Mouse (Mus musculus) neural tube, embryonic 14.5 days (tissue): ENCODE results near the gene Nfatc2. TPM values are rescaled to one million over a fixed set of nuclear protein-coding genes. Genes with fewer than 3 reads are reported as not detected.

Experiments used
- ATAC-seq: fragments of 200-750 bp; cut with Nextera tagmentation; 2 replicates; pipeline ENCODE4 v1.8.0; 2017; ENCODE audit warnings: low read depth, mild to moderate bottlenecking, moderate TSS enrichment, moderate library complexity
- H3K27ac ChIP-seq: fragments of 300-500 bp; sonication (generic); 2 replicates; pipeline ENCODE4 v1.5.1; 2014; ENCODE audit warnings: low read depth, mild to moderate bottlenecking, control low read depth, low read length, moderate library complexity, mixed read lengths
- H3K27me3 ChIP-seq: fragments of 300-500 bp; sonication (generic); 2 replicates; pipeline ENCODE4 v1.6.1; 2014; ENCODE audit warnings: low read length; ENCODE audit not compliant: control insufficient read depth, insufficient read depth
- H3K36me3 ChIP-seq: fragments of 300-500 bp; sonication (generic); 2 replicates; pipeline ENCODE4 v1.6.1; 2014; ENCODE audit warnings: low read length, mixed read lengths; ENCODE audit not compliant: control insufficient read depth, insufficient read depth
- H3K4me1 ChIP-seq: fragments of 300-500 bp; sonication (generic); 2 replicates; pipeline ENCODE4 v1.6.1; 2014; ENCODE audit warnings: low read length; ENCODE audit not compliant: control insufficient read depth, insufficient read depth
- H3K4me2 ChIP-seq: fragments of 300-500 bp; sonication (generic); 2 replicates; pipeline ENCODE4 v1.6.1; 2014; ENCODE audit warnings: mild to moderate bottlenecking, low read depth, low read length, control low read depth
- H3K4me3 ChIP-seq: fragments of 300-500 bp; sonication (generic); 2 replicates; pipeline ENCODE4 v1.5.1; 2014; ENCODE audit warnings: low read depth, low read length, control low read depth, mixed read lengths
- H3K9ac ChIP-seq: fragments of 300-500 bp; sonication (generic); replicated peaks from 2 replicates; pipeline ENCODE4 v1.6.1; 2014; ENCODE audit warnings: low read depth, mild to moderate bottlenecking, control low read depth, low read length, mixed read lengths
- H3K9me3 ChIP-seq: fragments of 300-500 bp; sonication (generic); 2 replicates; pipeline ENCODE4 v1.6.1; 2016; ENCODE audit warnings: low read length; ENCODE audit not compliant: control insufficient read depth
- WGBS: fragments of 180-500 bp; shearing (Covaris S2); extraction: QIAGEN DNeasy Blood & Tissue Kit; methylation state at CpG from one replicate; pipeline ENCODE4 v1.1.7; 2014; 5-methylcytosine and 5-hydroxymethylcytosine counted together
- polyA plus RNA-seq: library from polyadenylated mRNA; unstranded; fragments of >200 nt; fragmentation: Nextera tagmentation; extraction: Ambion mirVana; gene quantifications from 2 replicates; pipeline ENCODE4 v1.2.1, GENCODE M21; 2014

Gene Nfatc2
- polyA plus RNA-seq, 1 experiment from 2014 or later, result 4.0 TPM

DNA sequence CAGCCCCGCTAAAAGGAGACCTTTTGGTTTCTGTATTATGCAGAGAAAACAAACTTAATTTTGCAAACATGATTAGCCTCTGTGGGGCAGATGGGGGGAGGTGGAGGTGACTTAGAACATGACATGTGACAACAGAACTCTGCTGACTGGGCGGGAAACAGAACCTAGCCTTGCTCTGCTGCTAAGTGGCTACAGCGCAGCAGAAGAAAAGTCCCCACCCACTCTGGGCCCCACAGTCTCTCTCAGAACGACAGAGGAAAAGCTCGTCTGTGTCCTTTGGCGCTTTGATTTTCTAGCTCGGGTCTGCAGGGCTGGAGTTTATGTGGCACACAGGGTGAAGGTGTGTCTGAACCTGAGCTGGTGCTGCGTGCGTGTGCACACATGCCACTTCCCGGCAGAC is 26.5 kb downstream of the Nfatc2 start:
- Histone ChIP-seq H3K9me3 (no peaks in the 10 kb centered on the region), H3K27ac (no peak overlapping the region), H3K4me3 (no peak overlapping the region), H3K27me3 (no peaks in the 10 kb centered on the region), H3K36me3 (no peaks in the 10 kb centered on the region), H3K4me1 (no peaks in the 10 kb centered on the region), H3K4me2 (no peak overlapping the region), H3K9ac (no peak overlapping the region)
- WGBS, result 72% methylated on average over 10 of the region's 10 CpGs
- ATAC-seq, result no peak

DNA sequence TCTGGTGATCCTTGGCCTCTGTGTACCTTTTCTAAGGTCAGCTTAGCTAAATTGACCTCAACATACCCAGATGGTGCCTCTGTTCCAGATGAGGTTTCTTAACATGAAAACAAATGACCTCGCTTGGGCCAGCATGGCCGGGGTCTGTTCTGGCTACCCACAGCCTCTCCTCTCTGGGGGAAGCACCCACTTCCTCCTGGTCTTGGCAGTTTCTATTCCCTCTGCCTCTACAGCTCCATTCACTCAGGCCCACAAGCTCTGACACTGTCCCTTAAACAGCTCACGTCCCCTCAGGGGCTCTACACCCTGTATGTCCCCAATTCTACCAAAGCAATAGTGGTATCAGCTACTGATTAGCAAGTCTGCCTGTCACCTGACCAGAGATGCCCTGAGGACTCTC is 27.6 kb downstream of the Nfatc2 start:
- ATAC-seq, result no peak

DNA sequence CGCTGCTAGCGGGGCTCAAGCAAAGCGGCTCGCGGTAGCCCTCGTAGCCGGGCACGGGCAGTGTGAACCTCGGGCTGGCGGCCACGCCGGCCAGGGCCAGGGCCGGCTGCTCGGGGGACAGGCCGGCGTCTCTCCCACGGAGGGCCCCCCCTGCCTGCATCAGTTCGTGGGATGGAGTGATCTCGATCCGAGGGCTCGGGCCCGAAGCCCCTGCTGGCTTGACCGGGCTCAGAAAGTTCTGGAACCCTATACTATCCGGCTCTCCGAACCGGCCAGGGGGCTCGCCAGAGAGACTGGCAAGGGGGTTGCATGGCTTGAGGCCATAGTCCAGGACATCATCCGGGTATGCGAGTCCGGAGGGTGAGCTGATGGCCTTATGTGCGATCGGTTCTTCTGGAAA is 30.2 kb downstream of the Nfatc2 start:
- H3K4me2 ChIP-seq, result no peak overlapping the region
- H3K9me3 ChIP-seq, result no peaks in the 10 kb centered on the region
- H3K9ac ChIP-seq, result no peak overlapping the region
- H3K36me3 ChIP-seq, result no peaks in the 10 kb centered on the region
- 96% methylated on average over 32 of the region's 32 CpGs for WGBS
- H3K4me3 ChIP-seq, result no peak overlapping the region
- no peaks in the 10 kb centered on the region for H3K27me3 ChIP-seq
- H3K4me1 ChIP-seq, result no peaks in the 10 kb centered on the region
- no peak overlapping the region for H3K27ac ChIP-seq
- no peak for ATAC-seq

More for the DNA sequence above, 27.6 kb downstream of the Nfatc2 start:
- no peak overlapping the region for H3K4me3 ChIP-seq
- H3K27me3 ChIP-seq, result no peaks in the 10 kb centered on the region
- H3K4me1 ChIP-seq, result no peaks in the 10 kb centered on the region
- H3K9ac ChIP-seq, result no peak overlapping the region
- H3K9me3 ChIP-seq, result no peaks in the 10 kb centered on the region
- no peak overlapping the region for H3K27ac ChIP-seq
- H3K4me2 ChIP-seq, result no peak overlapping the region
- WGBS, result 85% methylated on average over 3 of the region's 3 CpGs
- H3K36me3 ChIP-seq, result no peaks in the 10 kb centered on the region

DNA sequence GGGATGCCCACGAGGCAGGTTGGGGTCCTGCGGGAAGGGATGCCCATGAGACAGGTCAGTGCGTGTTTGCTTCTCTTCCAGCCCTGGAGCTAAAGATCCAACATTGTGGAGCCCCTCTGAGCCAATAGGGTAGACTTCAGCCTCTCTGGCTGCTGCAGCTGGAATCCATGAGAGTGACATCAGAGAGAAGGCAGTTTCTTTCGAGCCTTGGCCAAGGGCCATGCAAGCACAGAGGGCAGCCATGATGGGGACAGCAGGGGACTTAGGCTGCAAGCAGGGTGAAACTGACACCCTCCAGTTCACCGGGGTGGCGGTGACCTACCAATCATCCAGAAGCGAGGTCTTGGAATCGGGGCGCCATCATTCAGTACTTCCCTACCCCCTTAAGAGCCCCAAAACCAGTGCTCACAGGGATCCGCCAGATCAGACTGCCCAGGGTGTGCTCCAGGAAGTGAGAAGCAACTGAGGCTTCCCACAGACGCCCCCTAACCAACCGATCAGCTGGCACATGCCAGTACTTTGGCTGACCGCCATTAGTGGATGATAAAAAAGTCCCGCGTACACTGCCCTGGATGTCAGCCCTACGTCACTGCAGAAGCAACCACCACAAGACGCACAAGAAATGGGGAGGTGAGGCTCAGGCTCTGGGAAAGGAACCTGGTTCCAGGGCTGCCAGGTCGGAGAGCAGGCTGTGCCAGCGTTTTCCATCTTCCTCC is 35.8 kb downstream of the Nfatc2 start:
- Histone ChIP-seq H3K9me3 (no peaks in the 10 kb centered on the region), H3K27ac (no peak overlapping the region), H3K4me2 (no peak overlapping the region), H3K9ac (no peak overlapping the region), H3K36me3 (no peaks in the 10 kb centered on the region), H3K4me1 (no peaks in the 10 kb centered on the region), H3K27me3 (no peaks in the 10 kb centered on the region), H3K4me3 (no peak overlapping the region)
- WGBS, result 79% methylated on average over 19 of the region's 19 CpGs
- ATAC-seq, result no peak

DNA sequence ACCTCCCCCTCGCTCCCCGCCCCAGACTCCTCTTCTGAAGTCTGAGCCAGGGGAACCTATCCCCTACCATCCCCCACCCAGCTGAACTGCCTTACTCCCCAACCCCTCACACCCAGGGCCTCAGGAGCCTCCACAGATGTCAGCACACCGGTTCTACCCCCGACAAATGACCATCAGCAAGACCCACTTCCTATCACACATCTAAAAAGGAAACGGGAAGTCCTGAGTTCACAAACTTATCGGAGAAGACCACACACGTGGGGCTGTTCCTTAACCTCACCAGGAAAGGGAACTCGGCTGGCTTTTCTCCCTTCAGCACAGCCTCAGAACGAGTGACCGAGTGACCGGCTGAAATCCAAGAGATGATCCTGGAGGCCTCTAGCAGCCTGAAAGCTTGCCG is 38.3 kb downstream of the Nfatc2 start:
- no peaks in the 10 kb centered on the region for H3K9me3 ChIP-seq
- H3K36me3 ChIP-seq, result no peaks in the 10 kb centered on the region
- ATAC-seq, result no peak
- H3K9ac ChIP-seq, result no peak overlapping the region
- H3K4me1 ChIP-seq, result no peaks in the 10 kb centered on the region
- 61% methylated on average over 12 of the region's 12 CpGs for whole genome bisulfite sequencing
- H3K4me2 ChIP-seq, result no peak overlapping the region
- no peak overlapping the region for H3K4me3 ChIP-seq
- H3K27me3 ChIP-seq, result no peaks in the 10 kb centered on the region
- H3K27ac ChIP-seq, result no peak overlapping the region

DNA sequence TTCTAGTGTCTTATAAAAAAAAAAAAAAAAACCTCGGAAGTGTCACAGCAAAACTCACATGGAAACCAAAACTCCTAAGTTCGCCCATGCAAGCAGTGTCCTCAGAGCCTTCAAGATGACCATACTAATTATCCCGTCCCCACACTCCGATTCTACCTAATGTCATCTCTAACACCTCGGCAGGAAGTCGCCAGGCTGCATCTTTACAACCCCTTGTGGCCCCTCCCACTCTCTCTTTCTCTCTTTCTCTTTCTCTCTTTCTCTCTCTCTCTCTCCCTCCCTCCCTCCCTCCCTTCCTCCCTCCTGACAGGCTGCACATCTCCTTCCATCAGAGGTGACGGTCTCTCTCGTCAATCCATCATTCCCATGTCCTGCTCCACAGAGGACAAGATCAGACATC is 44.4 kb downstream of the Nfatc2 start:
- no peak overlapping the region for H3K4me2 ChIP-seq
- no peak overlapping the region for H3K4me3 ChIP-seq
- H3K4me1 ChIP-seq, result peaks cover 4% of the 10 kb centered on the region; the same call in 1 of the 2 replicates
- no peak for ATAC-seq
- H3K9ac ChIP-seq, result no peak overlapping the region
- 48% methylated on average over 8 of the region's 8 CpGs for WGBS
- H3K27ac ChIP-seq, result no peak overlapping the region
- no peaks in the 10 kb centered on the region for H3K9me3 ChIP-seq
- no peaks in the 10 kb centered on the region for H3K36me3 ChIP-seq
- no peaks in the 10 kb centered on the region for H3K27me3 ChIP-seq

DNA sequence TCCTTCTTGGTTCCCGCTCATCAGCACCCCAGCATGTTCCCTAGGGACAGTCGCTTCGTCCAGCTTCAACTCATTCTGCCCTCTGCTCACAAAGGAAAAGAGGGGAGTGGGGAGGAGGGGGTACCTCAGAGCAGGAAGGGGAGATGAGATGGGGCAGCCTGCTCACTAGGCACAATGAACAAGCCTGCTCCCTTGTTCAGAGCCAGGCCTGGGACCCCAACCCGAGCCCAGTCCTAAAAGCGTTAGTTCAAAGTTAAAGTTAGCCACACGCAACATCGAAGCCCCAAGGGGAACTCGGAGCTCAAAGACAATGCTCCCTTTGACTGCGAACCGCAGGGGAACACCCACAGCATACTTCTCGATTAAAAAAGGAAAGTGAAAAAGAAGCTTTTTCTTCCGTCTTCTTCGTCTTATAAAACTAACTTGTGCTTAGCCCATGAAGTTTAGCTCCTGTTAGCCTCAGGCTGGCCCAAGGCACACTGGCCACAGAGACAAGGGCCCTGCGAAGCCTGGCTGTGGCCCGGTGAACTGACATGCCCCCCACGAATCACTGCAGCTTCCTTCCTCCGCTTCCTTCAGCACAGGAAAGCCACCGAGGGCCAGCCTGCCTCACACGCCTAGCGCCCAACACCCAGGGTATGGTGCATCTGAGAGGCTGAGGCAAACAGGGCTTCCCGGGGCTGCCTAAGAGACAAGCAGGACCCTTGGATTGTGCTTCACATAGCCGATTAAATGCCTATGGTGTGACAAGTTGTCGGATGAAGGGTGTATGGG is 45.4 kb downstream of the Nfatc2 start:
- Histone ChIP-seq H3K27ac (no peak overlapping the region), H3K4me3 (no peak overlapping the region), H3K9ac (no peak overlapping the region), H3K36me3 (no peaks in the 10 kb centered on the region), H3K27me3 (no peaks in the 10 kb centered on the region), H3K4me1 (peaks cover 4% of the 10 kb centered on the region; the same call in 1 of the 2 replicates), H3K4me2 (no peak overlapping the region), H3K9me3 (no peaks in the 10 kb centered on the region)
- 38% methylated on average over 23 of the region's 23 CpGs for WGBS
- ATAC-seq, result no peak

DNA sequence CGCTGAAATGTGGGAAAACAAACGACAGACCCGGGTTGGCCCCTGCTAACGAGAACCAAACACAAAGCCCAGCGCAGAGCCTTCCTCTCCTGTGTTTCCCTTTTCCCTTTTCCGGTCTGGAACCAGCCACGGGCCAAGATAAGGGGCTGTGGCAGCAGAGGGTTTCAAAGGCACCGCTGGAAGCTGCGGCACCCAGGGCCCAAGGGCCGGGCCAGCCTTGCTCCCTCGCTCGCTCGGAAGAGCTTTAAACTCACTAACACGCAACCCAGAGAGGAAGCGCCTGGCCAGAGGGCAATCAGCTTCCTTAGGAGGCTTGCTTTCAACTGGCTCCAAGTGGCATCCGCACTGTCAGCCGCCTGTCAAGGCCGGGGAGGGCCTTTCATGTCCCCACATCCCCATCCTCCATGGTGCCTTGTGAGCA is 47.9 kb downstream of the Nfatc2 start:
- no peak overlapping the region for H3K9ac ChIP-seq
- no peaks in the 10 kb centered on the region for H3K36me3 ChIP-seq
- ATAC-seq, result no peak
- H3K4me2 ChIP-seq, result no peak overlapping the region
- H3K4me3 ChIP-seq, result no peak overlapping the region
- H3K27me3 ChIP-seq, result no peaks in the 10 kb centered on the region
- H3K9me3 ChIP-seq, result no peaks in the 10 kb centered on the region
- WGBS, result 36% methylated on average over 18 of the region's 18 CpGs
- H3K4me1 ChIP-seq, result peaks cover 4% of the 10 kb centered on the region; the same call in 1 of the 2 replicates
- no peak overlapping the region for H3K27ac ChIP-seq

DNA sequence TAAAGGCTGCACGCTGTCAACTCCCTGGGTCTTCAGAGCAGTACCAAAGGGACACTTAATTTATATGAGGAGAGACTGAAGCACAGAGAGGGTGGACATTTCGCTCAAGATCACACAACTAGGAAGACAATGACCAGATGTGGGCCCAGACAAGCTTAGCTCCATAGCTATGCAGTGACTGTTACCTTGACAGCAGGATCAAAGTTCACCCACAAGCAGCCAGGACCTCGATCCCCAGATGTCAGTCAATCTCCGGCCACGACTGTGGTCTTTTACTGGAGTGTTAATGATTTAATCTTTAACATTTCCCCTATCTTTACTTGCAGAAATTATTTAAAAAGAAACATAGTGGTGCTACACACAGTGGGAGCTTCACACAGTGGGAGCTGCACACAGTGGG is 49.1 kb downstream of the Nfatc2 start:
- Histone ChIP-seq H3K4me1 (peaks cover 4% of the 10 kb centered on the region; the same call in 1 of the 2 replicates), H3K9ac (no peak overlapping the region), H3K36me3 (no peaks in the 10 kb centered on the region), H3K4me2 (no peak overlapping the region), H3K4me3 (no peak overlapping the region), H3K9me3 (no peaks in the 10 kb centered on the region), H3K27me3 (no peaks in the 10 kb centered on the region), H3K27ac (no peak overlapping the region)
- 54% methylated on average over 5 of the region's 5 CpGs for WGBS
- no peak for ATAC-seq
